Mouse (Mus musculus): ENCODE data around the gene Ttll5.

The Ttll5 gene

GRCm38 (mm10) chr12:85928513-85928912 is 104.1 kb downstream of the Ttll5 start:
- no peak for DNase-seq (ENCODE audit: low spot score)

- DNase-seq (ENCODE audit: low spot score): no peak
These were observed 105.3 kb downstream of the Ttll5 start for GRCm38 (mm10) chr12:85929711-85930110.

GRCm38 (mm10) chr12:85930713-85931112 is 106.3 kb downstream of the Ttll5 start:
- DNase-seq (ENCODE audit: low spot score): no peak

- no peak for DNase-seq (ENCODE audit: low spot score)
These were observed 108.8 kb downstream of the Ttll5 start for GRCm38 (mm10) chr12:85933241-85933640.

GRCm38 (mm10) chr12:85937384-85937783 is 112.9 kb downstream of the Ttll5 start:
- no peak for DNase-seq (ENCODE audit: low spot score)

GRCm38 (mm10) chr12:85943456-85943855 is 119.0 kb downstream of the Ttll5 start:
- peak; percentile 23 for DNase-seq (ENCODE audit: low spot score)

GRCm38 (mm10) chr12:85944419-85944818 is 120.0 kb downstream of the Ttll5 start:
- DNase-seq (ENCODE audit: low spot score): no peak

- DNase-seq (ENCODE audit: low spot score): no peak
These were observed 122.7 kb downstream of the Ttll5 start for GRCm38 (mm10) chr12:85947161-85947560.

GRCm38 (mm10) chr12:85949667-85950066 is 125.2 kb downstream of the Ttll5 start:
- no peak for DNase-seq (ENCODE audit: low spot score)

- DNase-seq (ENCODE audit: low spot score): no peak
These were observed 125.9 kb downstream of the Ttll5 start for GRCm38 (mm10) chr12:85950371-85950770.

- no peak for DNase-seq (ENCODE audit: low spot score)
These were observed 126.6 kb downstream of the Ttll5 start for GRCm38 (mm10) chr12:85951036-85951435.

GRCm38 (mm10) chr12:85951822-85952221 is 127.4 kb downstream of the Ttll5 start:
- DNase-seq (ENCODE audit: low spot score): no peak

- DNase-seq (ENCODE audit: low spot score): no peak
These were observed 127.9 kb downstream of the Ttll5 start for GRCm38 (mm10) chr12:85952349-85952748.

GRCm38 (mm10) chr12:85954167-85954566 is 129.7 kb downstream of the Ttll5 start:
- DNase-seq (ENCODE audit: low spot score): peak; percentile 23

- no peak for DNase-seq (ENCODE audit: low spot score)
These were observed 130.6 kb downstream of the Ttll5 start for GRCm38 (mm10) chr12:85955062-85955461.

GRCm38 (mm10) chr12:85955690-85956089 is 131.2 kb downstream of the Ttll5 start:
- no peak for DNase-seq (ENCODE audit: low spot score)

- DNase-seq (ENCODE audit: low spot score): no peak
These were observed 131.8 kb downstream of the Ttll5 start for GRCm38 (mm10) chr12:85956251-85956650.

- no peak for DNase-seq (ENCODE audit: low spot score)
These were observed 134.0 kb downstream of the Ttll5 start for GRCm38 (mm10) chr12:85958460-85958859.

- no peak for DNase-seq (ENCODE audit: low spot score)
These were observed 135.5 kb downstream of the Ttll5 start for GRCm38 (mm10) chr12:85959822-85960501.

- no peak for DNase-seq (ENCODE audit: low spot score)
These were observed 136.2 kb downstream of the Ttll5 start for GRCm38 (mm10) chr12:85960699-85961098.

- no peak for DNase-seq (ENCODE audit: low spot score)
These were observed 138.7 kb downstream of the Ttll5 start for GRCm38 (mm10) chr12:85963160-85963559.

GRCm38 (mm10) chr12:85963699-85964098 is 139.2 kb downstream of the Ttll5 start:
- DNase-seq (ENCODE audit: low spot score): no peak

GRCm38 (mm10) chr12:85964436-85964835 is 140.0 kb downstream of the Ttll5 start:
- DNase-seq (ENCODE audit: low spot score): no peak

GRCm38 (mm10) chr12:85967812-85968211 is 143.4 kb downstream of the Ttll5 start:
- DNase-seq (ENCODE audit: low spot score): no peak
